Mouse (Mus musculus) gastrocnemius, adult 8-10 months (tissue): Measurements from ENCODE around the gene Cd248. TPM values are rescaled to one million over a fixed set of nuclear protein-coding genes. Genes with fewer than 3 reads are reported as not detected.

ENCODE experiments used
- DNase-seq, 2 experiments: peaks; one replicate each; pipeline ENCODE4 v3.0.0; 2022; ENCODE audit warnings: low spot score in 2 of 2
- total RNA-seq, 4 experiments: library from RNA; stranded (reverse); gene quantifications; 2 replicates each; pipeline ENCODE4 v1.2.4; 2022

Cd248 gene
- 1 to 10 TPM; 5.2 to 8.9 (median 7.0) TPM for total RNA-seq

DNA sequence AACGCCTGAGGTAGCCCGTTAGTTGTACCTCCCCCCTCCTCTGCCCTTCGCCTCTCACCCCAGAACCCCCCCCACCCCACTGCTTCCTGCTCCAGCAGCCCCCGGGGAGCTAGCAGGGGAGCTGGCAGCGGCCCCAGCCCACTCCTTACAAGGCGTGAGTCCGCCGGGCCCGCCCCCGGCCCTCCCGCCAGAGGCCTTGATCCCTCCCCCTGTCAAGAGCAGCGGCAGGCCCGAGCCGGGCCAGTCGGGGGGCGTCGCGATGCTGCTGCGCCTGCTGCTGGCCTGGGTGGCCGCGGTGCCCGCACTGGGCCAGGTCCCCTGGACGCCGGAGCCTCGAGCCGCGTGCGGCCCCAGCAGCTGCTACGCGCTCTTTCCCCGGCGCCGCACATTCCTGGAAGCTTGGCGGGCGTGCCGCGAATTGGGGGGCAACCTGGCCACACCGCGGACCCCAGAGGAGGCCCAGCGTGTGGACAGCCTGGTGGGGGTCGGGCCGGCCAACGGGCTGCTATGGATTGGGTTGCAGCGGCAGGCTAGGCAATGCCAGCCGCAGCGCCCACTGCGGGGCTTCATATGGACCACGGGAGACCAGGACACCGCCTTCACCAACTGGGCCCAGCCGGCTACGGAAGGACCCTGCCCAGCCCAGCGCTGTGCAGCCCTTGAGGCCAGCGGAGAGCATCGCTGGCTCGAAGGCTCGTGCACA, at the start of gene Cd248:
TSS of gene Cd248 (plus strand) at position 212 of the 703 bp plus-strand sequence.
- DNase-seq = peak; percentile 63 to 79

DNA sequence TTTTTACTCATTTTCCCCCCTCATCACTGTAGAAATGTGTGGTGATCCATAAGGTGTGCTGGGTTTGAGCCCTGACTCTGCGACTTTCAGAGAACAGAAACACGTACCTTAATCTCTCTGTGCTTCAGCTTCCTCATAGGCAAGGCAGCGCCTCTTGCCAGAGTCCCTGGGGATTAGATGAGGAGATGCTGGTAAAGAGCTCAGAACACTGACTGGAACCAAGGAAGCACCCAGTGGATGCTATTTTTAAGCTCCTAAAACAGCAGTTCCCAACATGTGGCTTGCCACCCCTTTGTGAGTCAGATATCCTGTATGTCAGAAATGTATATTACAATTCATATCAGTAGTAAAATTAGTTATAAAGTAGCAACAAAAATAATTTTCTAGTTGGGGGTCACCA, 49.7 kb upstream of the Cd248 start:
- no peak for DNase-seq

- no peak for DNase-seq
Observed at GRCm38 (mm10) chr19:5021416-5021815, 46.5 kb upstream of the Cd248 start.

DNA sequence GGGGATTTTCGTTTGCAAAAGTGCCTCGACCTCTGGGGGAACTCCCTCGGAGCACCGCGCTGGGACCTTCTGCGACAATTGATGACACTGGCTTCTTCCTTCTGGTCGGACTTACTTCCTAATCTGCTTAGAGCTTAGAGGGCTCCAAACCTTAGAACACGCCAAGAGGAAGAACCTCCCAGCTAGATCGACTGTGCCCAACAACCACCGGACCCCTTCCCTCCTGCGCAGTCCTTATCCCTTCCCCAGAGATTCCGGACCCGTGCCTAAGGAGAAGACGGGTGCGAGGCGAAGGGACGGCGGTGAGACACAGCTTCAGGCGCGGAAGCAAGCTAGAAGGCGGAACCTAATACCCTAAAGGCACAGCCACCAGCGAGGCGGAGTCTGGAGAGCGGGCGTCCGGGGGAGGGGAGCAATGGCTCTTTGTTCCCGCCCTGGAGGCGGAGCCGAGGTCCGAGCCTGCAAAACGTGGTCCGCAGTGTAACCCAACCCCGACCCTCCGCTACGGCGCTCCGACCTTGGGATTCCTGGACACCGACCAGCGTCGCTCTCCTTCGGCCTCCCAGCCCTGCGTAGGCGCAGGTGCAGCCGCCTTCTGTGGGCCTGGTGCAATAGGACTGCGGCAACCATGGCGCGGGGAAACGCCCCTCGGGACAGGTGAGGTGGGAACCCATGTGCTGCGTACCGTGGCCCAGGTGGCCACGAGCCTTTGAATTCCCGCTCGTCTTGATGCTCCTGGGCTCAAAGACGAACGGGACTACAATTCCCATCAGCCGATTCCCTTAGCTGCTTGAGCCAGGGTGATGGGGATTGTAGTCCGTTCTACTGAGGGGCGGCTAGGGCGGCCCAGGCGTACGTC, 44.0 kb upstream of the Cd248 start, which contains the start of gene Slc29a2:
TSS of gene Slc29a2 (plus strand) at position 240 of the 859 bp plus-strand sequence.
- DNase-seq = peak; percentile 91 to 92

DNA sequence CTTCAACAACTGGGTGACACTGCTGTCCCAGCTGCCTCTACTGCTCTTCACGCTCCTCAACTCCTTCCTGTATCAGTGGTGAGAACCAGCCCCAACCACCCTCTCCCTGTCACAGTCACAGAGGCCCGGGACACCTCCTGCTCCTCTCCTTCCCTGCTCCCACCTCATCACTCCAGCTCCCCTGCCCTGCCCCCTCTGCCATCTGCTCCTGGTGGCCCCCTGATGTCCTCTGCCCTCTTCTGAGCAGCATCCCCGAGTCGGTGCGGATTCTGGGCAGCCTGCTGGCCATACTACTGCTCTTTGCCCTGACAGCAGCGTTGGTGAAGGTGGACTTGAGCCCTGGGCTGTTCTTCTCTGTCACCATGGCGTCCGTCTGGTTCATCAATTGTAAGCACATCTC, 41.8 kb upstream of the Cd248 start:
- no peak for DNase-seq

DNA sequence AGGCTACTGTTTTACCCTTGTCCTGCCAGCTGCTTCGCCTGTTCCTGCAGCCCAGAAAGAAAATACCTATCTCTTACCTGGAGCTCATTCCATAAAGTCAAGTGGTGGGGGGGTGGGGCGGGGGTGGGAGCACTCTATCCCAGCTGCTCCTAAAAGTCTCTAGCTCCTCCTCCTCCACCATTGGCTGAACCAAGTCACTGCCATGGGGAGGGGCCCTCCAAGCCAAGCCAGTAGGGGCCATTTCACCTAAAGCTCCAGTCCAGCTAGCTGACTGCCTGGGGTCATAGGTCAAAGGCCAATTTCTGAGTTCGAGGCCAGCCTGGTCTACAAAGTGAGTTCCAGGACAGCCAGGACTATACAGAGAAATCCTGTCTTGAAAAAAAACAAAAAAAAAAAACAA, 35.2 kb upstream of the Cd248 start:
- no peak for DNase-seq

- DNase-seq = no peak
Observed at GRCm38 (mm10) chr19:5036577-5036976, 31.3 kb upstream of the Cd248 start.

GRCm38 (mm10) chr19:5037678-5038571, 30.0 kb upstream of the Cd248 start:
- DNase-seq = peak; percentile 54 to 64

DNA sequence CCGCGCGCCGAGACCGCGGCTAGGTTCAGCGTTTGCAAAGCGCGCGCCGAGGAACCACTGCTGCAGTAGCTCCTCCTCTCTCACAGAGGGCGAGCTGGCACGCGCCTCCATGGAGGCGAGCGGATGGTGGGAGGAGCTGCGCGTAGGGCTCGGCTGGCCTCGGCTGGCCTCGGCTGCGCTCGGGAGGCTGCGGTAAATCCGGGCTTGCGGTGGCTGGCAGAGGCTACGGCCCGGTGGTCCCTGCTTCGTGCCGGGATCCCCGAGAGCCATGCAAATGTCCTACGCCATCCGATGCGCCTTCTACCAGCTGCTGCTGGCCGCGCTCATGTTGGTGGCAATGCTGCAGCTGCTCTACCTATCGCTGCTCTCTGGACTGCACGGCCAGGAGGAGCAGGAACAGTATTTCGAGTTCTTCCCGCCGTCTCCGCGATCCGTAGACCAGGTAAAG, 29.1 kb upstream of the Cd248 start, which contains the start of the genes B4gat1 and AC124502.3:
TSS of gene B4gat1 (plus strand) at position 118 of the 448 bp plus-strand sequence.
TSS of gene AC124502.3 (plus strand) at position 183 of the 448 bp plus-strand sequence.
- peak; percentile 74 to 84 for DNase-seq

DNA sequence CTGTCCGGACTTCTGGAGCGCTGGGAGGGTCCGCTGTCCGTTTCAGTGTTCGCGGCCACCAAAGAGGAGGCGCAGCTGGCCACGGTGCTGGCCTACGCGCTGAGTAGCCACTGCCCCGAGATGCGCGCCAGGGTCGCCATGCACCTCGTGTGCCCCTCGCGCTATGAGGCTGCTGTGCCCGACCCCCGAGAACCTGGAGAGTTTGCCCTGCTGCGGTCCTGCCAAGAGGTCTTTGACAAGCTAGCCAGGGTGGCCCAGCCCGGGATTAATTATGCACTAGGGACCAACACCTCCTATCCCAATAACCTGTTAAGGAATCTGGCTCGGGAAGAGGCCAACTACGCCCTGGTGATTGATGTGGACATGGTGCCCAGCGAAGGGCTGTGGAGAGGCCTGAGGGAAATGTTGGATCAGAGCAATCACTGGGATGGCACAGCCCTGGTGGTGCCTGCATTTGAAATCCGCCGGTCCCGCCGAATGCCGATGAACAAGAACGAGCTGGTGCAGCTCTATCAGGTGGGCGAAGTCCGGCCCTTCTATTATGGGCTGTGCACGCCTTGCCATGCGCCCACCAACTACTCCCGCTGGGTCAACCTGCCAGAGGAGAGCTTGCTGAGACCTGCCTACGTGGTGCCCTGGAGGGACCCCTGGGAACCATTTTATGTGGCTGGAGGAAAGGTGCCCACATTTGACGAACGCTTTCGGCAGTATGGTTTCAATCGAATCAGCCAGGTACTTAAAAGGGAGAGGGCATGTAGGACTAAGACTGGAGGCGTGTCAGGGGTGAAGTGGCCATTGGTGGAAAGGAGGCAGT, 28.4 kb upstream of the Cd248 start:
- DNase-seq = no peak

GRCm38 (mm10) chr19:5040862-5041523, 26.9 kb upstream of the Cd248 start, which contains the start of gene Brms1:
Gene Brms1, plus strand, starts transcription at chr19:5041354.
- peak; percentile 78 to 79 for DNase-seq

DNA sequence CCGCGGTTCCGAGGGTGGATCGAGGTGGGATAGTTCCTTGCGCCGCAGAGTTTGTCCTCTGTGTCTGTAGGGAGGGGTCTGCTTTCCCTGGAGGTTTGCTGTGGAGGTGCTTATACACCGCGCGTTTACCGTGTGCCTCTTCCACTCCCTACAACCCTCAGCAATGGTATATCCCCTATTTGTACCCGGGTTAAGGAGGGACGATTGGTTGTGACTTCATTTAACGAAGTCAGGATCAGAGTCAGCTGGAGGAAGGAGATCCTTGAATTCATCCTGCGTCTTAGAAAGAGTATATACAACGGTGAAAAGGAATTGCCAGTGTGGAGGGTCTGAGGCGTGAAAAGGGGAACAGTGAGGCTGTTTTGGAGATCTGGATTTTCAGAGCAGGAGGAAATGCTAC, 26.3 kb upstream of the Cd248 start:
- no peak for DNase-seq

DNA sequence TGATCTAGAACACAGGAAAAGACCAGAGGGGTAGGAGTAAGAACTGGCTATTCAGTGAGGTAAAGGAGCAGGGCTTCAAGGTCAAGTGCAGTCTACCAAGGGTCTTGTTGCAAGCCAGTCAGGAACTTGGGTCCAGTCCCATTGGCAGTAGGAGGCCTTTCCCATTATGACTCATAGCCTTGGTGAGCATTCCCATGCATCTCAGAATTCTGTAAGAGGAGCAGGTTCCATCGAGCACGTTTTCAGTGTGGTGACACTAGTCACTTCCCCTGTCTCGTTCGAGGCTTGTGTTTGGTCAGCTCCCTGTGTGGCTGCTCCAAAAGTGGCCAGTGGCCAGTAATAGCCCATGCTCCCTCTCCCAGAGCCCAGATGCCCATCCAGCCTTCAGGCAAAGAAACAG, 22.3 kb upstream of the Cd248 start:
- no peak for DNase-seq

DNA sequence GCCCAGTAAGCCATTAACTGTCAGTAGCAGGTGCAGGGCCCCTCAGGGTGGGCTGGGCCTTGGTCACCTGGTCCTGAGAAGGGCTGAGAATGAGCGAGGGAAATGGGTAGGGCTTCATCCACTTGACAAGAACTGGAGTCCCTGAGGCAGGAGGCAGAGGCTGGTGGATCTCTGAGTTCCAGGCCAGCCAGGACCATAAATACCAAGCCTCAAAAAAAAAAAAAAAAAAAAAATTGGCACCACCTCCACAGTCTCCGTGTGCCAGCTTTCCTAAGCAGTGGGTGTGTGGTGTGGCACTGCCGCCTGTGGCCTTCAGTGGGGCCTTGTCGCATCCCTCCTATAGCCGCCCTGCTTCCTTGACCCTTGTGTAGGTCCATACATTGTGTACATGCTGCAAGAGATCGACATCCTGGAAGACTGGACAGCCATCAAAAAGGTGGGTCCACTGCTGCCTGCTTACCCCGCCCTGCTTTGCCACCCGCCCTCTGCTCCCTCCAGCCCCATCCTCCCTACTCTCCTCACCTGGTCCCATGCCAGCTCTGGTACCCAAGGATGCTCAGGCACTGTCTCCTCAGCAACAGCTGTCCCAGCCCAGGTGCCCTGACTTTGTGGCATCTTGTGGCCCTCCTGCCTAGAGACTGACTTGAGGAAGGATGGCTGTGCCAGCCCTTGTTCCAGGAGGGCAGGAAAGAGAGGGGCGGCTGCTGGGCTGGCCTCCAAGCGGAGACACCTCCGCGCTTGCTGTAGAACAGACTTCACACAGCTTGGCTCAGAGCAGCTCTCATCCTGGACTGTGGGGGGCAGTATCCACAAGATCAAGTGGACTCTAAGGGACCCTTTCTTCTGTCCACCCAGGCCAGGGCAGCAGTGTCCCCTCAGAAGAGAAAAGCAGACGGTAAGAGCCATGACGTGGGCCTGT, 19.5 kb upstream of the Cd248 start:
- DNase-seq = no peak

GRCm38 (mm10) chr19:5049325-5049724, 18.6 kb upstream of the Cd248 start:
- DNase-seq = no peak

DNA sequence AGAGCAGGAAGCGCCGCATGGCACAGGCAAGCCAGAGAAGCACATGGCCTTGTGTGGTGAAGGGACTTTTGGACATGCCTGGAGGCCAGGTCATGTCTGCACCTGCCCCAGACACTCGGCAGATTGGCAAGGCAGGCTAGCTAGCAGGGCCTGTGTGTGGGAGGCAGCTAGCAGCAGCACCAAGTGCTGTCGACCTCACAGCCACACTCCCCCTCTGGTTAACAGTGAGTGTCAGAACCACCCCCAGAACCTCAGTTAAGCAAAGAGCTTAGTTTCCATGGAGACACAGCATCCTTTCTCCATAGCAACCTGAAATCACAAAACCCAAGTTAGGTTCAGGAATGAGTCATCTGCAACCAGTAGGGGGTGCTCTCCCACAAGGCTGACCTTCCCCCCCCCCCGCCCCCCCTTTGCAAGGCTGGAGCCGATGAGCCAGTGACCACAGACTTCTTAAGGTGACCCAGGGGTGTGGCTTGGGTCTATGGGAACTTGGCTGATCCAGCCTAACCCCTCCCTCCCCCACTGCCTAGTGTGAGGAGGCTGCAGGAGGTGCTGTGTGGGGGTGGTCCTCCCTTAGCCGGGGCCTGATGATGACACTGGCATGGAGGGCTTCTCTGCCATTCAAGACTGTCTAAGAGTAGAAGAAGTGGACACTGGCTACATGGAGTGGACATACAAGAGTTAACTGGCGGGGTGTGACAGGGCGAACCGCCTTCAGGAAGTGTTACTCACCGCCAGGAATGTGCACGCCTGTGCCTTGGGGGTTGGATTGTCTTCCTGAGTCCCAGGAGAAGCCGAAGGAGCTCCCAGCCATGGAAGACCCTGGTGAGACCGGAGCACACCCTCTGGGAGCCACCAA, 17.6 kb upstream of the Cd248 start, which contains the start of gene Rin1:
TSS of gene Rin1 (plus strand) at position 435 of the 859 bp plus-strand sequence.
- DNase-seq = no peak

DNA sequence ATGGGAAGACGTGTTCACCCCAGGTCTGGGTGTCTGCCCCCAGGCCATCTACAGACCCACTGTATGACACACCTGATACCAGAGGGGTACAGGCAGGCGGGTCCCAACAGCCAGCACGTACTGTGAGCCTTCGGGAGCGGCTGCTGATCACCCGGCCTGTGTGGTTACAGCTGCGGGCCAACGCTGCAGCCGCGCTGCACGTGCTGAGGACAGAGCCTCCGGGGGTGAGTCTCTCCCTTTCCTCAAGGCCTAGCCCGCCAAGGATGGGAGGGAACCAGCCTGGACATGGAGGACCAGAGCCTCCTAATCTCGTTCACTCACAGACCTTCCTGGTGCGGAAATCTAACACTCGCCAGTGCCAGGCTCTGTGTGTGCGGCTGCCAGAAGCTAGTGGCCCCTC, 16.8 kb upstream of the Cd248 start:
- no peak for DNase-seq

- no peak for DNase-seq
Observed at GRCm38 (mm10) chr19:5051515-5051914, 16.4 kb upstream of the Cd248 start.
